Mouse (Mus musculus): ENCODE results near the gene Vmn2r29.
"Not testable (repeated sequence)": the region's sequence is repeated elsewhere in the genome, so short reads cannot be mapped to it uniquely, and the experiment has no call there.

The Vmn2r29 gene

GRCm38 (mm10) chr7:7247228-7247627, at the start of gene Vmn2r29:
Gene Vmn2r29, minus strand, starts transcription at chr7:7247328.
- in situ Hi-C loops (cut with MboI) = not testable (repeated sequence)

DNA sequence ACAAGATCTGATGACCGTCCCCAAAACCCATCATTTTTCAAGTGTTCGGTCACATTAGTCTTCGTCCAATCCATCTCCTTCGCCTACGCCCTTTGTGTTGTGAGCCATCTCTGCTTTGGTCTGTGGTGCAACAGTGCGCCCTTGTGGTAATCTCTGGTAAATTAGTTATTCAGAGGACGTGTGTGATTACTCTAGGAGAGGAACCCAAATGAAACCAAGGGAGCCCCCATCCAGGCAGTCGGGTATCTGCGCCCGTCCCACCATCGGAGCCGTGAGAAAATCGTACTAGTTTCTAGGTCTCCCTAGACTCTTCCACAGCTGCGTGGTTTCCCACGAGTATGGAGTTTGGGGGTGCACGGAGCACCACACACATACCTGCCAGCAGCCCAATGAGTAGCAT, 48.5 kb upstream of the Vmn2r29 start:
- in situ Hi-C loops (cut with MboI) = loop anchor here (5.0 to 25.0 kb wide), 3 partner anchors 158 to 1011 kb away; partner anchors contain the start of genes Zfp667 and Zfp773

DNA sequence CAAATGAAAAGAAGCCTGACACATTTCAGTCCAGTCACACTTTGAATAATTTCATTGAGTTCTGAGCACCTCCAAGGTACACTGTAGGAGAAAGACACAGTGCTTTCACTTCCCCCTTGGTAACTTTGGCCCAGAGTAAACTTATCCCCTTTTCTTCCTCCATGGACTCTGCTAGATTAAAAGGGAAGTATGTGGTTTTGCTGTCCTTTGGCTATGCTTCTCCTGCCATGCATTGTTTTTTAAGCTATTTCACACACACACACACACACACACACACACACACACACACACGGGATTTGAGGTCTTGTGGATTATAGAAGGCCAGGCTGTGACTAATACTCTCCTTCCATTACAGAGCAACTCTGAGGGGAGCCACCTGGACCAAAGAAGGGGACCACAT, 34.3 kb upstream of the Vmn2r29 start:
- in situ Hi-C loops (cut with MboI) = loop anchor here (25.0 kb wide), 1 partner anchor 144 kb away; the partner anchor contains the start of gene Zfp773

- in situ Hi-C loops (cut with MboI) = loop anchor here (25.0 kb wide), 1 partner anchor 141 kb away; the partner anchor contains the start of gene Zfp773
Observed at GRCm38 (mm10) chr7:7277966-7278567, 30.9 kb upstream of the Vmn2r29 start, which contains the start of gene Gm45844. Gene Gm45844, minus strand, starts transcription at chr7:7278289.

GRCm38 (mm10) chr7:7277556-7277955, 30.4 kb upstream of the Vmn2r29 start:
- in situ Hi-C loops (cut with MboI) = loop anchor here (25.0 kb wide), 1 partner anchor 140 kb away; the partner anchor contains the start of gene Zfp773

GRCm38 (mm10) chr7:7209313-7210151, 37.6 kb downstream of the Vmn2r29 start, which contains the start of gene Zfp772:
Gene Zfp772, minus strand, starts transcription at chr7:7209998.
- in situ Hi-C loops (cut with MboI) = not testable (repeated sequence)

- in situ Hi-C loops (cut with MboI) = loop anchor here (25.0 kb wide), 1 partner anchor 826 kb away; the partner anchor contains the start of gene Zfp78
Observed at GRCm38 (mm10) chr7:7188191-7188942, 58.8 kb downstream of the Vmn2r29 start.

GRCm38 (mm10) chr7:7187417-7188190, 59.5 kb downstream of the Vmn2r29 start:
- in situ Hi-C loops (cut with MboI) = loop anchor here (25.0 kb wide), 1 partner anchor 825 kb away; the partner anchor contains the start of gene Zfp78

DNA sequence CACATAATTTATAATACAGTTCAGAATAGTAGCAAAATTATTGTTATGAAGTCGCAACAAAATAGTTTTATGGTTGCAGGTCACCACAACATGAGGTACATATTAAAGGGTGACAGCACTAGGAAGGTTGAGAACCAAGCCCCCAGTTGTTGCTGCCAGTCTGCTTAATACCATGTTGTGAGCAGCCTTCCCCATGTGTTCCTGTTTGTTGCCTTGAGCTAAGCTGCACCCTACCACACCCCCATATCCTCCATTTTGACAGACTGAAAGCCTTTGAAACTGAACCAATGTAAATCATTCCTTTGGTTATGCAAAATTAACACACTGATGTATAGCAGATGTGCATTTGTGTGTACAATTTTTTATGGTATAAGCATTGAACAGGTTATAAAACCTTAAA, 61.2 kb downstream of the Vmn2r29 start:
- in situ Hi-C loops (cut with MboI) = loop anchor here (25.0 kb wide), 1 partner anchor 824 kb away; the partner anchor contains the start of gene Zfp78
